Mouse (Mus musculus) stomach, postnatal 0 days (tissue): ENCODE measurements at regions not wholly inside any gene's neighbourhood (a gene's known extent, or its start where the extent isn't known, plus 50 kb on each side); places are given as distances from the start of the nearest gene placed in this dataset.

Experiments
- CTCF ChIP-seq: IDR thresholded peaks from 2 replicates; pipeline ENCODE4 v1.5.1; 2016; ENCODE audit warnings: antibody characterized with exemption, low read depth, mild to moderate bottlenecking, moderate library complexity
- EP300 ChIP-seq: optimal IDR thresholded peaks from 2 replicates; pipeline ENCODE3; 2016; ENCODE audit warnings: antibody characterized with exemption

DNA sequence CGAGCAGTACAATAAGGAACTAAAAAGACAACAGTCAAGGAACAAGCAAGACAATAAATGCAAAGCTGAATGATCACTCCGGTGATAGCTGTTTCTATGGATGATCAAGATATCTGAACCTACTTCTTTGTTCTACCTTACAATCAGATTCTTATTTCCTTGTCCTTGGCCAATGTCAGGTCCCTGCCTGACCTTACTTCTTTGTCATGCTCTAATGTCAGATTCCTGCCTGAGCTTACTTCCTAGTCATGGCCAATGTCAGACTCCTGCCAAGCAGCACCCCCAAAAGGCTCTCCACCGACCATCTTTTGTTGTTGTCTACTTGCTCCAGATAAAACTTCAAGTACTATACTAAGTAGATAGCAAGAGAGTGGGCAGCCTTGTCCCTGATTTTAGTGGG, 312.6 kb downstream of the Aasdhppt start:
- TF ChIP-seq CTCF (no peak), EP300 (no peak)
